Mouse (Mus musculus) olfactory bulb, adult 2 months (tissue): ENCODE measurements around the gene Pdap1.
A peak's percentile ranks its signal among the peaks of the same experiment; 100 is the strongest.

ENCODE experiments used
- CTCF ChIP-seq: fragments of 200-500 bp; IDR thresholded peaks from 2 replicates; pipeline ENCODE4 v1.5.1; 2012; ENCODE audit warnings: low read depth, mild to moderate bottlenecking, low read length, moderate library complexity; ENCODE audit not compliant: insufficient read depth
- POLR2A ChIP-seq: fragments of 200-500 bp; IDR thresholded peaks from 2 replicates; pipeline ENCODE4 v1.6.1; 2012; ENCODE audit warnings: mild to moderate bottlenecking, low read depth, low read length, moderate library complexity; ENCODE audit not compliant: insufficient read depth

DNA sequence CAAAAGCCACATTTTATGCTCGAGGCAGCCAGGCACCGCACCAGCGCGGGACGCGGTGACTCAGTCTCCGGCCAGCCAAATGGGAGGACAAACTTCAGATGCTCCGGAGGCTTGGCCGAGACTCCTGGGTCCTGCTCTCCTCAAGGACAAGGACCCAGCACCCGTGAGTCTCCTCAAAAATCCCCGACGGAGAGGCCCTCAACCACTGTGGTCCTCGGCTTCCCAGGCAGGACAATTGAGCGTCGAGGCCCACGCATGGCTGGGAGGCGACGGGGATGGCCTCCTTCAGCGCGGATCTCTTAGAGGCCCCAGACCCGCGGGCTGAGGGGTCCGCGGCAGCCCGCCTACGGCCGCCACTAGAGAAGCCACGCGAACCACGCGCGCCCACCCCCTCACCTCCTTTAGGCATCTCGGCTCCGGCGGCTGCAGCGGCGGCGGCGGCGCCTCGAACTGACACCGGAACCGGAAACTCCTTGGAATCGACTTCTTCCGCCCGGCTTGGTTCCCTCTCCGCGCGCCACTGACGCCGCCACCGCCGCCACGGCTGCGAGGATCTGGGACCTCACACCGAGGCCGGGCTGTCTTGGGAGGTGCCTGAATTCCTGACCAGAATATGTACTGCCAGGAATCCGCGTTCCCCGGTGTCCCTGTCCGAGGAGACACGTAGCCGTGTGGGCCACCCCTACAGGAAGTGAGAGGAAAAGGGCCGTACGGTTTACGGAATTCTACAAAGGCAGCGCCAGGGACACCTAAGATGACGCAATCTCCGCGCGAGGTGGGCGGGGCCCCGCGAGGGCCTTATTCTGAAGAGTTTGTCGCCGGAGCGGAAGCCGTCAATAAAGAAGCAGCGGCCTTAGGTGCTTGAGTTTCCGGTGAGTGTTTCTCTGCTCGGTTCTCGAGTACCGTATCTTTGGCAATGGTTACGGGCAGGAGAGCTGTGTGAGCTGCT, at the start of gene Pdap1, which contains the start of gene Bud31:
- no peak for TF ChIP-seq CTCF
- TF ChIP-seq POLR2A, result peak; percentile 27
